22 mouse cellular contexts compared by ENCODE assay signal in genomic region chr7:19127744-19128143, GRCm38 (mm10). TPM values are rescaled to one million over a fixed set of nuclear protein-coding genes. Genes with fewer than 3 reads are reported as not detected.
"Had no signal": no experiment of that assay in that cellular context is flagged by ENCODE, and none has a peak within 500 bp of the region (broad histone marks: within the 10 kb centered on the region; RNA-seq: fewer than 3 reads in every experiment).

No protein-coding gene starts in this region.

- DNase-seq: liver, postnatal 0 days; lung, adult 2 months; lung, postnatal 14 days; lung, postnatal 36 days; midbrain, embryonic 14.5 days; retina, postnatal 1 day; right cerebral cortex, adult 18-20 months; right cerebral cortex, postnatal 25 days; right cerebral cortex, postnatal 4 days; spleen, adult 18-20 months; thymus, adult 18-20 months; thymus, postnatal 14 days; thymus, postnatal 36 days had no signal

- H3K4me2 ChIP-seq: lung, embryonic 15.5 days; midbrain, embryonic 12.5 days; neural tube, embryonic 13.5 days; neural tube, embryonic 15.5 days had no signal

- H3K27ac ChIP-seq: lung, embryonic 15.5 days; macrophage; midbrain, embryonic 12.5 days; neural tube, embryonic 13.5 days; neural tube, embryonic 15.5 days had no signal

- H3K27me3 ChIP-seq: lung, embryonic 15.5 days; megakaryocyte, embryonic 14.5 days; midbrain, embryonic 12.5 days; neural tube, embryonic 13.5 days; neural tube, embryonic 15.5 days had no signal

- H3K4me3 ChIP-seq: lung, embryonic 15.5 days; megakaryocyte, embryonic 14.5 days; midbrain, embryonic 12.5 days; neural tube, embryonic 13.5 days; neural tube, embryonic 15.5 days had no signal

- H3K36me3 ChIP-seq: neural tube, embryonic 15.5 days had no signal

- ATAC-seq: liver, postnatal 0 days; lung, postnatal 0 days; midbrain, embryonic 16.5 days had no signal

- H3K9me3 ChIP-seq: lung, embryonic 15.5 days; megakaryocyte, embryonic 14.5 days; midbrain, embryonic 12.5 days; neural tube, embryonic 13.5 days; neural tube, embryonic 15.5 days had no signal

- H3K9ac ChIP-seq: liver, postnatal 0 days; lung, embryonic 15.5 days; midbrain, embryonic 12.5 days; neural tube, embryonic 13.5 days; neural tube, embryonic 15.5 days had no signal

RNA-seq across cellular contexts. Expression of gene Gm4969, which starts 9.6 kb away (rescaled TPM):
- polyA plus RNA-seq: liver, postnatal 0 days; lung, adult 2 months; macrophage; small intestine, adult 2 months had no signal
